Mouse (Mus musculus) forebrain, embryonic 14.5 days (tissue): ENCODE data around the gene Snx29. TPM values are rescaled to one million over a fixed set of nuclear protein-coding genes. Genes with fewer than 3 reads are reported as not detected.
"Not testable (repeated sequence)": the region's sequence is repeated elsewhere in the genome, so short reads cannot be mapped to it uniquely, and the experiment has no call there.

Source experiments
- ATAC-seq: fragments of 200-750 bp; cut with Nextera tagmentation; 2 replicates; pipeline ENCODE4 v1.8.0; 2017; ENCODE audit warnings: mild to moderate bottlenecking, moderate library complexity
- DNase-seq: peaks from one replicate; pipeline ENCODE4 v3.0.0-alpha.2; 2015; ENCODE audit warnings: low spot score
- H3K27ac ChIP-seq: fragments of 300-500 bp; sonication (generic); 2 replicates; pipeline ENCODE4 v1.5.1; 2014; ENCODE audit warnings: low read depth, mild to moderate bottlenecking, control low read depth, low read length, moderate library complexity
- H3K27me3 ChIP-seq: fragments of 300-500 bp; sonication (generic); replicated peaks from 2 replicates; pipeline ENCODE4 v1.6.1; 2014; ENCODE audit warnings: low read length, control low read depth, mixed read lengths; ENCODE audit not compliant: control insufficient read depth, insufficient read depth
- H3K36me3 ChIP-seq: fragments of 300-500 bp; sonication (generic); 2 replicates; pipeline ENCODE4 v1.6.1; 2014; ENCODE audit warnings: low read length, control low read depth; ENCODE audit not compliant: control insufficient read depth, insufficient read depth
- H3K4me1 ChIP-seq: fragments of 300-500 bp; sonication (generic); 2 replicates; pipeline ENCODE4 v1.6.1; 2014; ENCODE audit warnings: antibody characterized with exemption, low read length, control low read depth; ENCODE audit not compliant: control insufficient read depth, insufficient read depth
- H3K4me2 ChIP-seq: fragments of 300-500 bp; sonication (generic); 2 replicates; pipeline ENCODE4 v1.6.1; 2014; ENCODE audit warnings: mild to moderate bottlenecking, control low read depth, low read length
- H3K4me3 ChIP-seq: fragments of 300-500 bp; sonication (generic); 2 replicates; pipeline ENCODE4 v1.5.1; 2014; ENCODE audit warnings: low read depth, low read length, control low read depth
- H3K9ac ChIP-seq: fragments of 300-500 bp; sonication (generic); 2 replicates; pipeline ENCODE4 v1.6.1; 2014; ENCODE audit warnings: mild to moderate bottlenecking, low read length, control low read depth, moderate library complexity
- H3K9me3 ChIP-seq: fragments of 300-500 bp; sonication (generic); replicated peaks from 2 replicates; pipeline ENCODE4 v1.6.1; 2016; ENCODE audit warnings: low read length, control low read depth, mixed read lengths; ENCODE audit not compliant: control insufficient read depth
- WGBS: fragments of 180-500 bp; shearing (Covaris S2); extraction: QIAGEN DNeasy Blood & Tissue Kit; methylation state at CpG from one replicate; pipeline ENCODE4 v1.1.7; 2014; 5-methylcytosine and 5-hydroxymethylcytosine counted together
- polyA plus RNA-seq: library from polyadenylated mRNA; unstranded; fragments of >200 nt; fragmentation: Nextera tagmentation; extraction: Ambion mirVana; gene quantifications from 2 replicates; pipeline ENCODE4 v1.2.1, GENCODE M21; 2014

Snx29 gene
- polyA plus RNA-seq, 1 experiment from 2014 or later, result 3.8 TPM

GRCm38 (mm10) chr16:11442534-11442933, 119.8 kb downstream of the Snx29 start:
- H3K4me2 ChIP-seq, result no peak overlapping the region

GRCm38 (mm10) chr16:11444626-11445025, 121.9 kb downstream of the Snx29 start:
- 93% methylated on average over 1 of the region's 1 CpGs for WGBS
- ATAC-seq (no peak), DNase-seq (no peak)
- Histone ChIP-seq H3K27ac (no peak overlapping the region), H3K4me1 (no peaks in the 10 kb centered on the region), H3K4me3 (no peak overlapping the region), H3K9ac (no peak overlapping the region), H3K4me2 (no peak overlapping the region), H3K9me3 (no peaks in the 10 kb centered on the region), H3K27me3 (no peaks in the 10 kb centered on the region), H3K36me3 (peaks cover 12% of the 10 kb centered on the region)

More at GRCm38 (mm10) chr16:11442534-11442933, 119.8 kb downstream of the Snx29 start:
- Histone ChIP-seq H3K27ac (no peak overlapping the region), H3K4me1 (no peaks in the 10 kb centered on the region), H3K9me3 (no peaks in the 10 kb centered on the region), H3K36me3 (peaks cover 8% of the 10 kb centered on the region), H3K27me3 (no peaks in the 10 kb centered on the region), H3K4me3 (no peak overlapping the region), H3K9ac (no peak overlapping the region)
- ATAC-seq, result no peak
- no peak for DNase-seq

DNA sequence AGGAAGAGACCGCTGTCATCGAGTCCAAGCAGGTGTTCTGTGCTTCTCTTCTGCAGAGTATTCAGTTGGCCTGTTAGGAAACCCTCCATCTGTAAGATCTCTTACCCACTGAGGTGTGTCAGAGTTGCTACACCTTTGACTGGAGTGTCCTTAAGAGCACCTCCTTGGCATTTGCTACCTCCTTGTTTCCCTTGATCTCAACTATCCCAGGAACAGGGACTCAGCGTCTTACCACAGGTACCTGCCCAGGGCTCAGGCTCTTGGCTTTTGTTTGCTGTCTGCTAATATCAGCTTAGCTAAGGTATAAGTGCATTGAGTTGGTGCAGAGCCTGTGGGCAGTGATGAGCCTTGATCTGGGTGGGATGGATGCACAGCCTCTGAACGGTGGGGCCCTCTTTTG, 124.3 kb downstream of the Snx29 start:
- DNase-seq, result no peak
- Histone ChIP-seq H3K27me3 (no peaks in the 10 kb centered on the region), H3K4me2 (no peak overlapping the region), H3K4me1 (no peaks in the 10 kb centered on the region), H3K36me3 (peaks cover 12% of the 10 kb centered on the region), H3K9me3 (no peaks in the 10 kb centered on the region), H3K27ac (no peak overlapping the region), H3K9ac (no peak overlapping the region), H3K4me3 (no peak overlapping the region)
- no peak for ATAC-seq
- WGBS, result 91% methylated on average over 4 of the region's 4 CpGs

DNA sequence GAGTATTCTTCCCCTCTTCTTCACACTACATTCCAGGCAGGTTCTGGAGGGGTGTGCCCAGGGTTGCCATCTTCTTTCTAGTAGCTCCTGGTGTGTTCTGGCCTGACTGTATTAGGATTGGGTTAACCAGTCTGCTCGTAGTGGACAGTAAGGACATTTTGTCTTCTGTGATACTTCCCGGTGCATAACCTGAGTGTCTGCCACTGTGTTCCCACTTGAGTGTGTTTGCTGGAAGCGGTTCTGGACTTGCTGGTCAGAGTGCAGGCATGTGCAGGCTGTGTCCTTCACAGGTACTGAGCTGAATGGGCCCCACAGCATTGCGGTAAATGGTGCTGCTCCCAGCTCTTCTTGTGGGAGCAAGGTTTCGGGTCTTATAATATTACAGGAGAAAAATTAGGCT, 125.2 kb downstream of the Snx29 start:
- H3K4me3 ChIP-seq, result no peak overlapping the region
- no peak overlapping the region for H3K4me2 ChIP-seq
- peaks cover 12% of the 10 kb centered on the region for H3K36me3 ChIP-seq
- DNase-seq (no peak), ATAC-seq (no peak)
- H3K9ac ChIP-seq, result no peak overlapping the region
- 91% methylated on average over 5 of the region's 5 CpGs for WGBS
- no peaks in the 10 kb centered on the region for H3K27me3 ChIP-seq
- no peak overlapping the region for H3K27ac ChIP-seq
- no peaks in the 10 kb centered on the region for H3K4me1 ChIP-seq
- no peaks in the 10 kb centered on the region for H3K9me3 ChIP-seq

- not testable (repeated sequence) for H3K27me3 ChIP-seq, ATAC-seq, H3K9ac ChIP-seq, H3K27ac ChIP-seq, H3K9me3 ChIP-seq, H3K4me1 ChIP-seq, H3K4me2 ChIP-seq, H3K4me3 ChIP-seq, DNase-seq
- H3K36me3 ChIP-seq, result peaks cover 15% of the 10 kb centered on the region
- WGBS, result 90% methylated on average over 4 of the region's 4 CpGs
Observed at GRCm38 (mm10) chr16:11448696-11449095, 126.0 kb downstream of the Snx29 start.

- Histone ChIP-seq H3K27me3 (no peaks in the 10 kb centered on the region), H3K9ac (no peak overlapping the region), H3K4me1 (no peaks in the 10 kb centered on the region), H3K27ac (no peak overlapping the region), H3K36me3 (peaks cover 17% of the 10 kb centered on the region), H3K4me2 (no peak overlapping the region), H3K4me3 (no peak overlapping the region), H3K9me3 (no peaks in the 10 kb centered on the region)
- DNase-seq, result no peak
- no peak for ATAC-seq
- WGBS, result 92% methylated on average over 4 of the region's 4 CpGs
Observed at GRCm38 (mm10) chr16:11449344-11449743, 126.6 kb downstream of the Snx29 start.

- H3K36me3 ChIP-seq, result peaks cover 17% of the 10 kb centered on the region
- no peak overlapping the region for H3K4me3 ChIP-seq
- DNase-seq (no peak), ATAC-seq (no peak)
- H3K9me3 ChIP-seq, result no peaks in the 10 kb centered on the region
- 79% methylated on average over 4 of the region's 4 CpGs for WGBS
- H3K4me2 ChIP-seq, result no peak overlapping the region
- H3K27me3 ChIP-seq, result no peaks in the 10 kb centered on the region
- H3K9ac ChIP-seq, result no peak overlapping the region
- H3K4me1 ChIP-seq, result no peaks in the 10 kb centered on the region
- H3K27ac ChIP-seq, result no peak overlapping the region
Observed at GRCm38 (mm10) chr16:11450626-11451025, 127.9 kb downstream of the Snx29 start.

- Histone ChIP-seq H3K4me1 (no peaks in the 10 kb centered on the region), H3K9me3 (no peaks in the 10 kb centered on the region), H3K9ac (no peak overlapping the region), H3K4me3 (no peak overlapping the region), H3K36me3 (peaks cover 14% of the 10 kb centered on the region; the same call in 1 of the 2 replicates), H3K27ac (no peak overlapping the region), H3K4me2 (no peak overlapping the region), H3K27me3 (no peaks in the 10 kb centered on the region)
- WGBS, result 92% methylated on average over 4 of the region's 4 CpGs
- no peak for ATAC-seq
- no peak for DNase-seq
Observed at GRCm38 (mm10) chr16:11454871-11455270, 132.2 kb downstream of the Snx29 start.

DNA sequence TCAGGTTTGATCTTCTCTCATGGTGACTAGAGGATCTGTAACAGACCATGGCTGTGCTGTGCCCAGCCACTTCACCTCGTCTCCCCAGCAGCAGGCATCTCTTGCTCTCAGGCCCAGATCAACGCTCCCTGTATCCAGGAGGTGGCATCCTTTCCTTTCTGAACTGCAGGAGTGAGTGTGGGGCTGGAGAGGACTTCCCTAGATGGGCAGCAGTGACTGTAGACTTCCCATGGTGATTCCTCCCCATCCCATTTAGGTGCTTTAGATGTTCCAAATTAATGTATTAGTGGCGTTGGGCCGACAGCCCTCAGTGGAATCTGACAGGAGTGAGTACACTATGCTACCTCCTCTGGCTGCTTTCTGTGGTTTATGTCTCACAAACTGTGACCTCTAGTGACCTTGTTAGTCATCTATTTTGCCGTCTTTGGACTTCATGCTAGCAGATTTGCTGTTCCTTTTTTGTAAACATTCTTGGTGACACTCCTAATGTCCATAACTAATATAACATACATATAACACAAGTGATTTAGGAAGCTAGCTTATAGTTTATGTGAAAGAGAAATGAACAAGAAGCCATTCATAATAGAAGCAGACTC, 132.9 kb downstream of the Snx29 start:
- DNase-seq, result no peak
- Histone ChIP-seq H3K27me3 (no peaks in the 10 kb centered on the region), H3K4me2 (no peak overlapping the region), H3K9me3 (no peaks in the 10 kb centered on the region), H3K27ac (no peak overlapping the region), H3K4me1 (no peaks in the 10 kb centered on the region), H3K9ac (no peak overlapping the region), H3K36me3 (peaks cover 14% of the 10 kb centered on the region; the same call in 1 of the 2 replicates), H3K4me3 (no peak overlapping the region)
- ATAC-seq, result no peak
- WGBS, result 85% methylated on average over 5 of the region's 5 CpGs
